Mouse (Mus musculus): Measurements from ENCODE around the gene Vti1b. TPM values are rescaled to one million over a fixed set of nuclear protein-coding genes. Genes with fewer than 3 reads are reported as not detected.

The Vti1b gene
- polyA plus RNA-seq (2015; fragmentation: Nextera tagmentation; extraction: Ambion mirVana) = 228 and 245 TPM in 2 replicates

GRCm38 (mm10) chr12:79172019-79172941, at the start of gene Vti1b:
Gene Vti1b (minus strand): TSS chr12:79172667.
- Histone ChIP-seq H3K27me3 (ENCODE audit: control insufficient read depth, insufficient read depth, low read depth, low read length) (no peaks in the 10 kb centered on the region), H3K9ac (ENCODE audit: low read depth, low read length) (peak within 1 kb of the TSS; percentile 85), H3K27ac (ENCODE audit: low read length) (peak within 1 kb of the TSS; percentile 96), H3K4me3 (ENCODE audit: low read depth, low read length) (peak within 1 kb of the TSS; percentile 84), H3K36me3 (ENCODE audit: control insufficient read depth, insufficient read depth, low read length) (peaks cover 14% of the 10 kb centered on the region), H3K9me3 (replicated peaks; ENCODE audit: control insufficient read depth, low read length, poor library complexity, severe bottlenecking) (no peaks in the 10 kb centered on the region), H3K4me2 (ENCODE audit: low read length) (peak within 1 kb of the TSS; percentile 76), H3K4me1 (ENCODE audit: control insufficient read depth, insufficient read depth, low read length) (peaks cover 21% of the 10 kb centered on the region)
- WGBS = under 1% methylated on average over 71 of the region's 73 CpGs
- peak; percentile 99 for ATAC-seq

- Histone ChIP-seq H3K27me3 (ENCODE audit: control insufficient read depth, insufficient read depth, low read depth, low read length) (no peaks in the 10 kb centered on the region), H3K27ac (ENCODE audit: low read length) (no peak overlapping the region), H3K9me3 (replicated peaks; ENCODE audit: control insufficient read depth, low read length, poor library complexity, severe bottlenecking) (no peaks in the 10 kb centered on the region), H3K4me1 (ENCODE audit: control insufficient read depth, insufficient read depth, low read length) (no peaks in the 10 kb centered on the region), H3K4me2 (ENCODE audit: low read length) (no peak overlapping the region), H3K36me3 (ENCODE audit: control insufficient read depth, insufficient read depth, low read length) (no peaks in the 10 kb centered on the region), H3K9ac (ENCODE audit: low read depth, low read length) (no peak overlapping the region), H3K4me3 (ENCODE audit: low read depth, low read length) (no peak overlapping the region)
- WGBS = 70% methylated on average over 5 of the region's 5 CpGs
- ATAC-seq = no peak
These were observed 45.0 kb upstream of the Vti1b start for GRCm38 (mm10) chr12:79217511-79217910.

- Histone ChIP-seq H3K4me3 (ENCODE audit: low read depth, low read length) (no peak overlapping the region), H3K4me2 (ENCODE audit: low read length) (no peak overlapping the region), H3K9me3 (replicated peaks; ENCODE audit: control insufficient read depth, low read length, poor library complexity, severe bottlenecking) (no peaks in the 10 kb centered on the region), H3K27ac (ENCODE audit: low read length) (no peak overlapping the region), H3K36me3 (ENCODE audit: control insufficient read depth, insufficient read depth, low read length) (no peaks in the 10 kb centered on the region), H3K27me3 (ENCODE audit: control insufficient read depth, insufficient read depth, low read depth, low read length) (no peaks in the 10 kb centered on the region), H3K9ac (ENCODE audit: low read depth, low read length) (no peak overlapping the region), H3K4me1 (ENCODE audit: control insufficient read depth, insufficient read depth, low read length) (peaks cover 4% of the 10 kb centered on the region)
- WGBS = 91% methylated on average over 8 of the region's 8 CpGs
- ATAC-seq = no peak
These were observed 39.0 kb upstream of the Vti1b start for GRCm38 (mm10) chr12:79211447-79211846.

- WGBS = 7% methylated on average over 13 of the region's 13 CpGs
- ATAC-seq = peak; percentile 68; the same call in 1 of the 2 replicates
- peak within 1 kb of the TSS; percentile 49 for H3K9ac ChIP-seq (ENCODE audit: low read depth, low read length)
- no peaks in the 10 kb centered on the region for H3K9me3 ChIP-seq (replicated peaks; ENCODE audit: control insufficient read depth, low read length, poor library complexity, severe bottlenecking)
- H3K4me2 ChIP-seq (ENCODE audit: low read length) = peak within 1 kb of the TSS; percentile 60
- no peaks in the 10 kb centered on the region for H3K27me3 ChIP-seq (ENCODE audit: control insufficient read depth, insufficient read depth, low read depth, low read length)
- no peaks in the 10 kb centered on the region for H3K36me3 ChIP-seq (ENCODE audit: control insufficient read depth, insufficient read depth, low read length)
- H3K4me3 ChIP-seq (ENCODE audit: low read depth, low read length) = peak within 1 kb of the TSS; percentile 45
- H3K27ac ChIP-seq (ENCODE audit: low read length) = no peak within 1 kb of the TSS
- H3K4me1 ChIP-seq (ENCODE audit: control insufficient read depth, insufficient read depth, low read length) = peaks cover 4% of the 10 kb centered on the region
These were observed 36.4 kb upstream of the Vti1b start, which contains the start of gene Rdh12 for GRCm38 (mm10) chr12:79208703-79209464. Gene Rdh12 (plus strand): TSS chr12:79208914.

- H3K27ac ChIP-seq (ENCODE audit: low read length) = no peak overlapping the region
- no peak overlapping the region for H3K4me2 ChIP-seq (ENCODE audit: low read length)
- ATAC-seq = no peak
- H3K9ac ChIP-seq (ENCODE audit: low read depth, low read length) = no peak overlapping the region
- H3K36me3 ChIP-seq (ENCODE audit: control insufficient read depth, insufficient read depth, low read length) = no peaks in the 10 kb centered on the region
- 79% methylated on average over 3 of the region's 3 CpGs for WGBS
- H3K27me3 ChIP-seq (ENCODE audit: control insufficient read depth, insufficient read depth, low read depth, low read length) = no peaks in the 10 kb centered on the region
- no peaks in the 10 kb centered on the region for H3K9me3 ChIP-seq (replicated peaks; ENCODE audit: control insufficient read depth, low read length, poor library complexity, severe bottlenecking)
- H3K4me1 ChIP-seq (ENCODE audit: control insufficient read depth, insufficient read depth, low read length) = no peaks in the 10 kb centered on the region
- no peak overlapping the region for H3K4me3 ChIP-seq (ENCODE audit: low read depth, low read length)
These were observed 29.4 kb upstream of the Vti1b start for GRCm38 (mm10) chr12:79201882-79202281.

GRCm38 (mm10) chr12:79197105-79197504, 24.6 kb upstream of the Vti1b start:
- Histone ChIP-seq H3K27ac (ENCODE audit: low read length) (no peak overlapping the region), H3K4me3 (ENCODE audit: low read depth, low read length) (no peak overlapping the region), H3K4me2 (ENCODE audit: low read length) (no peak overlapping the region), H3K36me3 (ENCODE audit: control insufficient read depth, insufficient read depth, low read length) (no peaks in the 10 kb centered on the region), H3K9me3 (replicated peaks; ENCODE audit: control insufficient read depth, low read length, poor library complexity, severe bottlenecking) (no peaks in the 10 kb centered on the region), H3K27me3 (ENCODE audit: control insufficient read depth, insufficient read depth, low read depth, low read length) (no peaks in the 10 kb centered on the region), H3K4me1 (ENCODE audit: control insufficient read depth, insufficient read depth, low read length) (0 out of 2 replicates have a peak, but pooled peaks cover under 1% of the 10 kb centered on the region), H3K9ac (ENCODE audit: low read depth, low read length) (no peak overlapping the region)
- ATAC-seq = no peak
- WGBS = 90% methylated on average over 5 of the region's 5 CpGs

GRCm38 (mm10) chr12:79193441-79193840, 21.0 kb upstream of the Vti1b start:
- H3K4me3 ChIP-seq (ENCODE audit: low read depth, low read length) = no peak overlapping the region
- H3K9me3 ChIP-seq (replicated peaks; ENCODE audit: control insufficient read depth, low read length, poor library complexity, severe bottlenecking) = no peaks in the 10 kb centered on the region
- H3K27ac ChIP-seq (ENCODE audit: low read length) = no peak overlapping the region
- 2% methylated on average over 3 of the region's 3 CpGs for WGBS
- H3K4me2 ChIP-seq (ENCODE audit: low read length) = no peak overlapping the region
- peaks cover 25% of the 10 kb centered on the region for H3K4me1 ChIP-seq (ENCODE audit: control insufficient read depth, insufficient read depth, low read length)
- H3K36me3 ChIP-seq (ENCODE audit: control insufficient read depth, insufficient read depth, low read length) = no peaks in the 10 kb centered on the region; the same call in 1 of the 2 replicates
- no peaks in the 10 kb centered on the region for H3K27me3 ChIP-seq (ENCODE audit: control insufficient read depth, insufficient read depth, low read depth, low read length)
- no peak overlapping the region for H3K9ac ChIP-seq (ENCODE audit: low read depth, low read length)
- no peak for ATAC-seq

GRCm38 (mm10) chr12:79192193-79192592, 19.7 kb upstream of the Vti1b start, which contains the start of gene Rdh11:
Gene Rdh11 (minus strand): TSS chr12:79192293.
- 64% methylated on average over 6 of the region's 6 CpGs for WGBS
- H3K4me1 ChIP-seq (ENCODE audit: control insufficient read depth, insufficient read depth, low read length) = peaks cover 25% of the 10 kb centered on the region

More at GRCm38 (mm10) chr12:79192193-79192592, 19.7 kb upstream of the Vti1b start, which contains the start of gene Rdh11:
- Histone ChIP-seq H3K27ac (ENCODE audit: low read length) (peak within 1 kb of the TSS; percentile 85), H3K9me3 (replicated peaks; ENCODE audit: control insufficient read depth, low read length, poor library complexity, severe bottlenecking) (no peaks in the 10 kb centered on the region), H3K36me3 (ENCODE audit: control insufficient read depth, insufficient read depth, low read length) (peaks cover 3% of the 10 kb centered on the region), H3K4me2 (ENCODE audit: low read length) (peak within 1 kb of the TSS; percentile 85), H3K27me3 (ENCODE audit: control insufficient read depth, insufficient read depth, low read depth, low read length) (no peaks in the 10 kb centered on the region), H3K4me3 (ENCODE audit: low read depth, low read length) (peak within 1 kb of the TSS; percentile 70), H3K9ac (ENCODE audit: low read depth, low read length) (peak within 1 kb of the TSS; percentile 79)
- no peak for ATAC-seq

Data from midbrain, embryonic 16.5 days (tissue).